Mouse (Mus musculus): ENCODE measurements around the gene Ccno. TPM values are rescaled to one million over a fixed set of nuclear protein-coding genes. Genes with fewer than 3 reads are reported as not detected.
"Not testable (repeated sequence)": the region's sequence is repeated elsewhere in the genome, so short reads cannot be mapped to it uniquely, and the experiment has no call there.

The Ccno gene
- polyA plus RNA-seq, 1 experiment, result not detected

DNA sequence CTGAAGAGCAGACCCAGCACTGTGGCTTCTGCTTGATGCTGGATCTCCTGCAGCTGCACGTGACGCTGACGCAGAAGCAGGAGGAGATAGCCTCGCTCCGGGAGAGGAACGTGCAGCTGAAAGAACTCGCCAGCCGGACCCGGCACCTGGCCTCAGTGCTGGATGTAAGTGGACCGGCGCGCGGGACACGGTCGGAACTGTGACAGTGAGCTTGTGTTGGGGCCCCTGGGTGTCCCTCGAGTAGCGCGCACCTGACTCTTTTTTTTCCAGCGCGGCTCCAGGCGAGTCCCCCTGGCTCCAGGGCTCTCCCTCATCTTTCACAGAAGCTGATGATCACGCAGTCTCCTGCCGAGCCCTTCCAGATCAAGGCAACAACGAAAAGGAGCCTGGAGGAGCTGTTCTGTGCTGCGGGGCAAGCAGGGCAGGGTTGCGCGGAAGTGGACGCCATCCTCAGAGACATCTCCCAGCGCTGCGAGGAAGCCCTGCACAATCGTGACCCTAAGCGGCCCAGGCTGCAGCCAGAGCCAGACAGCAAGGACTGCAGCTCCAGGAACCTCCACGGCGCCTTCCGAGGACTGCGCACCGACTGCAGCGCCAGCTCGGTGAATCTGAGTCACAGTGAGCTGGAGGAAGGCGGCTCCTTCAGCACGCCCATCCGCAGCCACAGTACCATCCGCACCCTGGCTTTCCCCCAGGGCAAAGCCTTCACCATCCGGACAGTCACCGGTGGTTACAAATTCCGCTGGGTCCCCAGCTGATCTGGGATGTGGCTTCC, 11.0 kb downstream of the Ccno start:
- H3K4me1 ChIP-seq (ENCODE audit: control insufficient read depth, insufficient read depth, low read length), result peaks cover 2% of the 10 kb centered on the region; the same call in 1 of the 2 replicates
- TF ChIP-seq POLR2A (IDR thresholded peaks at IDR 0.05; ENCODE audit: borderline replicate concordance, low read depth, low read length), result no peak
- TF ChIP-seq CTCF (IDR thresholded peaks at IDR 0.05; ENCODE audit: low read depth, low read length), result no peak
- H3K27ac ChIP-seq (ENCODE audit: insufficient read depth, low read depth, low read length), result no peak overlapping the region
- H3K4me3 ChIP-seq (ENCODE audit: insufficient read depth, low read length), result peak overlapping the region; percentile 39

DNA sequence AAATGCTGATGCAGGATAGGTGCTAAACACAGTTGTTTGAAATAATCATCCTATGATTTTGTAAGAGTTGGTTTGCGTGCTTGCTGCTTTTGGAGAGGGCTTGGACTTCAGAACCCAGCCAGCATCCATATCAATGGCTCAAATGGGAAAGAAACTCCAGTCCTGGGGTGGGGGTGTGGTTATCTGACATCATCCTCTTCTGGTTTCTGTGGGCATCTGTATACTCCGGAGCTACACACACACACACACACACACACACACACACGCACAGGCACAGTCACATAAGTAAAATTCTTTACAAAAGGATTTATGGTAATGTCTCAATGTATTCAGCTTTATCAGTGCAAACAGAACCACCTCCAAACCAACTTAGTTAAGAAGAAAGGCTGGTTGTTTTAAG, 12.5 kb downstream of the Ccno start:
- Histone ChIP-seq H3K4me1 (ENCODE audit: control insufficient read depth, insufficient read depth, low read length) (no peaks in the 10 kb centered on the region), H3K4me3 (ENCODE audit: insufficient read depth, low read length) (no peak overlapping the region), H3K27ac (ENCODE audit: insufficient read depth, low read depth, low read length) (no peak overlapping the region)
- no peak for TF ChIP-seq POLR2A (IDR thresholded peaks at IDR 0.05; ENCODE audit: borderline replicate concordance, low read depth, low read length)
- TF ChIP-seq CTCF (IDR thresholded peaks at IDR 0.05; ENCODE audit: low read depth, low read length), result no peak

DNA sequence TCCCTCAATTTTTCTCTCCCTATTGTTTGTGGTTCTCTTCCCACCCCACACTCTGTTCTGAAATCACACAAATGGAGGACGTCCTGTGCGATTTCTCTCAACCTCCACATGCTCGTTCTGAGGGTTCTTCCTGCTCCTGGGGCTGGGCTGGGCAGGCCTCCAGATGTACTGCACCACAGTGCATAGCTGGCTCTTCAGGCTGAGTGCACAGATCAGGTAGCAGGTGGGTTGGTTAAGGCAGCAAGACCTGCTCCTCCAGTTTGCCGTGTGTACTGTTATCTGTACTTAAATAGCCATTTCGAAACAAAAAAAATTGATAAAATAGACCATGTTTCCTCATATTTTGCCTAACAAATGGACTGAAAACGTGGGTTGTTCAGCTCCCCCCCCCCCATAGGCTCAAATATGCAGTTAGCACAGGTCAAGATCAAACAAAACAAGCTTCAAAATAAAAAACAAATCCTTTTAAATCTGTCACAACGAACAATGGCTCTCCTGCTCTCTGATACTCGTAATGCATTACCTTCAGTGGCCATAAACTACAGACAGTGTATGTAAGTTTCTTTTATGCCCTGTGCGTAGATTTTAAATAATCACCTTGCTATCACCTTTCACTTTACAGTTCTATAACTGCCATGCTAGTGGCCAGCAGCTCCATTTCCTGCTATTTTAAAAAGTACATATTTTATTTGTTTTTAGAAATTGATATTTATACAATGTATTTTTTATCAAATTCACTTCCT, 13.1 kb downstream of the Ccno start:
- Histone ChIP-seq H3K4me3 (ENCODE audit: insufficient read depth, low read length) (no peak overlapping the region), H3K27ac (ENCODE audit: insufficient read depth, low read depth, low read length) (no peak overlapping the region), H3K4me1 (ENCODE audit: control insufficient read depth, insufficient read depth, low read length) (no peaks in the 10 kb centered on the region)
- TF ChIP-seq POLR2A (IDR thresholded peaks at IDR 0.05; ENCODE audit: borderline replicate concordance, low read depth, low read length) (no peak), CTCF (IDR thresholded peaks at IDR 0.05; ENCODE audit: low read depth, low read length) (no peak)

DNA sequence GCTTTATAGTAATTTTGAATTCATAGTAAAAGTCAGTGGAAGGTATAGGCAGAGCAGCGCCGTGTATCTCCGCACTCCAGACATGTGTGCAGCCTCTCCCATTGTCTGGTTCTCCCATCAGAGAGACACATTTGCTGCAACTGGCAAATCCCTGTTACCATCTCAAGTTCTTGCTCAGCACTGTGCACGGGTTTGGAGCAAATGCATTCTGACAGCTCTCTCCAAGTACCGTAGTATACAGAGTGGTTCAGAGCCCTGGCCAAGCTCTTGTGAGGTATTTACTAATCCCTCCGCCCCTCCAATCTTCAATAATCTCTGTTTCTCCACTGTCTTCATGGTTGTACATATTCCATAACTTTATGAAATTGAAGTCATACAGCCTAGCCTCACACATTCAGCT, 25.1 kb downstream of the Ccno start:
- TF ChIP-seq CTCF (IDR thresholded peaks at IDR 0.05; ENCODE audit: low read depth, low read length), result no peak
- TF ChIP-seq POLR2A (IDR thresholded peaks at IDR 0.05; ENCODE audit: borderline replicate concordance, low read depth, low read length), result no peak
- H3K27ac ChIP-seq (ENCODE audit: insufficient read depth, low read depth, low read length), result no peak overlapping the region
- H3K4me3 ChIP-seq (ENCODE audit: insufficient read depth, low read length), result no peak overlapping the region
- peaks cover 4% of the 10 kb centered on the region; the same call in 1 of the 2 replicates for H3K4me1 ChIP-seq (ENCODE audit: control insufficient read depth, insufficient read depth, low read length)

DNA sequence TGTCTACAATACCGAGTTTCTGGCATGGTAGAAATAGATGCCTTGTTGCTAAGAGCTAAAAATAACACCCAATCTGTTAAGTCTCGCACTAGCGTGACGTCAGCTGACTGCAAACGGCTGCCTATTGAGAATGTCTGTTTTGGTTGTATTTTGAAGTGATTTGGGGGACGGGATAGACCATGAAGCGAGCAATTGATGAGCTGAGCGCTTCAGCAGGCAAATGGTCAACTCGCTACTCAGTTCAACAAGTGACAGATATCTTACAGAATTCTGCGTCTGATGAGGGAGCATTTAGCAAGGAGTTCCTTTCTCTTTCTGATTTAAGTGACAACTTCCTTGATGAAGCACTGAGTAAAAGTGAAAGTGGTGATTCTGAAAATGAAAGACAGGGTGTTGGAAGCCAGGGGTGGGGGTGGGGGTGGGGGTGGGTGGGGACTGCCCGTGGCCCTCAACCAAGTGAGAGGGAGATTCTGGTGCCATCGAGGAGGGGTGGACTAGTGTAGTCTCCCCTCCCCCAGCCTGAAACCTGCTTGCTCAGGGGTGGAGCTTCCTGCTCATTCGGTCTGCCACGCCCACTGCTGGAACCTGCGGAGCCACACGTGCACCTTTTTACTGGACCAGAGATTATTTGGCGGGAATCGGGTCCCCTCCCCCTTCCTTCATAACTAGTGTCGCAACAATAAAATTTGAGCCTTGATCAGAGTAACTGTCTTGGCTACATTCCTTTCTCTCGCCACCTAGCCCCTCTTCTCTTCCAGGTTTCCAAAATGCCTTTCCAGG, 25.8 kb downstream of the Ccno start:
- not testable (repeated sequence) for H3K27ac ChIP-seq (ENCODE audit: insufficient read depth, low read depth, low read length); H3K4me1 ChIP-seq (ENCODE audit: control insufficient read depth, insufficient read depth, low read length)
- peak overlapping the region; percentile 77 for H3K4me3 ChIP-seq (ENCODE audit: insufficient read depth, low read length)

DNA sequence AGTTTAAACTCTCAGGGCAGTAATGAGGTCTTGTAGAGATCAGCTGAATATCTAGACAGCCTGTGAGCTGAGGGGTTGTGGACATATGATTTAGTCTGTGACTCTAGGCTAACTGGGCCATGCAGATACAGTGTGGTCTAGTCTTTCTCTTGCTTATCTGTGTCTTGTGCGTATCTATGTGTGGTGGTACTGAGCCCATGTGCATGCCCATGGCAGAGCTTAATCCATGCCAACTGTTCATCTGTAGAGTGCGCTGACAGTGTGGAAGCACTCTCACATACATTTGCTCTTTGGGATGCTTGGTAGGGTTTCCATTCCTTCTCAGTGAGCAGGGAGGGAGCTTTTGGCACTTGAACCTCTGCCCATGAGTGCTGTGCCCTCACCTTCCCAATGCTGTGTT, 33.9 kb downstream of the Ccno start:
- Histone ChIP-seq H3K4me1 (ENCODE audit: control insufficient read depth, insufficient read depth, low read length) (0 out of 2 replicates have a peak, but pooled peaks cover 4% of the 10 kb centered on the region), H3K27ac (ENCODE audit: insufficient read depth, low read depth, low read length) (no peak overlapping the region), H3K4me3 (ENCODE audit: insufficient read depth, low read length) (no peak overlapping the region)
- TF ChIP-seq POLR2A (IDR thresholded peaks at IDR 0.05; ENCODE audit: borderline replicate concordance, low read depth, low read length) (no peak), CTCF (IDR thresholded peaks at IDR 0.05; ENCODE audit: low read depth, low read length) (no peak)

DNA sequence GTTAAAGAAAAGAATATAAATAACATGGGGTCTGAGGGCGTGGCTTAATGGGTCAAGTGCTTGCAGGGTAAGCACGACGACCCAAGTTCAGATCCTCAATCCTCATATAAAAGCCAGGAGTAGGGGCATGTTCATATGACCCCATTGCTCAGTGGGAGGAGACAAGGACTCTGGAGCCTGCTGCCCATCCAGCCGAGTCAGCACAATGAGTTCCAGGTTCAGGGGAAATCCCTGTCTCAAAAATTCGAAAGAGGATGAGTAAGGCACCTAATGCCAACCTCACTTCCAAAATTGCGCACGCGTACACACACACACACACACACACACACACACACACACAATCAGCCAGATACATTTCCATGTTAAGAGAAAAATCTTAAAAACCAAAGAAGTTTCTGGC, 34.9 kb downstream of the Ccno start:
- TF ChIP-seq POLR2A (IDR thresholded peaks at IDR 0.05; ENCODE audit: borderline replicate concordance, low read depth, low read length) (no peak), CTCF (IDR thresholded peaks at IDR 0.05; ENCODE audit: low read depth, low read length) (no peak)

DNA sequence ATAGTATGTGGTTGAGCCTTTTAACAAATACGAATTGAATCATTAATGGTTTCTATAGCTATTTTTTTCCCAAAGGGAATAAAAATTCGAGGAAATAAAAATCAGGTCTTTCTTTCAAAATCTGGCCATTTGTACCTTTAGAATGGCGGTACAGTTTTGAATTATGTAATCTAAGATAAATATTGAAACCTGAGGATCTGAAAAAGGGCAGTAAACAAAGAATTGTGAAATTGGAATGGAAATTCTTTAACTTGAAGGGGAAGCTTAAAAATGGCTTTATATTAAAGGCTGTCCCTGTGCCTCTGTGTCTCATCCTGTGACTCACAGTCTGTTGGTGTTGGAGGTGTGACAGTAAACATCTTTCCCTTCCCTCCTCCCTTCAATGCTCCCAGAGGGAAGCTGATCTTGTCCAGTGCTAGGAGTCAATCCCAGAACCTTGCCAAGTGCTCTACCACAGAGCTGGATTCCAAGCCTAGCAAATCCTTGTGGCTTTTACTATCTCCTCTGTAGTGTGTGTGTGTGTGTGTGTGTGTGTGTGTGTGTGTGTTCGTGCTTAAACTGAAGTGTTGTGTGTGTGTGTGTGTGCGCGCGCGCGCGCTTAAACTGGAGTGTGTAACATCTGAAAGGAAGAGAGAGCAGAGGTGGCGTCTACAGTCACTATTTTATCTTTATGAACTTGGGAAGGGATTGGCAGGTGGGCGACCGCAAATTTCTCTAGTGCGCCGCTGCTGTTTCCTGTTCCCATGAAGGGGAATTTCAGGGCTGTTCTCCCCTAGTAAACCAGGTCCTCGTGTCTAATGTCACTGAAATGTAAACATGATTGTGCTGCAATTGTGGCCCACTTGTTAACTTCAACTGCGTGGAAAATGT, 35.9 kb downstream of the Ccno start:
- H3K4me1 ChIP-seq (ENCODE audit: control insufficient read depth, insufficient read depth, low read length), result 0 out of 2 replicates have a peak, but pooled peaks cover 4% of the 10 kb centered on the region
- no peak for TF ChIP-seq POLR2A (IDR thresholded peaks at IDR 0.05; ENCODE audit: borderline replicate concordance, low read depth, low read length)
- TF ChIP-seq CTCF (IDR thresholded peaks at IDR 0.05; ENCODE audit: low read depth, low read length), result no peak
- no peak overlapping the region for H3K27ac ChIP-seq (ENCODE audit: insufficient read depth, low read depth, low read length)
- H3K4me3 ChIP-seq (ENCODE audit: insufficient read depth, low read length), result no peak overlapping the region

More for the DNA sequence above, 34.9 kb downstream of the Ccno start:
- H3K4me1 ChIP-seq (ENCODE audit: control insufficient read depth, insufficient read depth, low read length), result 0 out of 2 replicates have a peak, but pooled peaks cover 4% of the 10 kb centered on the region
- no peak overlapping the region for H3K27ac ChIP-seq (ENCODE audit: insufficient read depth, low read depth, low read length)
- no peak overlapping the region for H3K4me3 ChIP-seq (ENCODE audit: insufficient read depth, low read length)

DNA sequence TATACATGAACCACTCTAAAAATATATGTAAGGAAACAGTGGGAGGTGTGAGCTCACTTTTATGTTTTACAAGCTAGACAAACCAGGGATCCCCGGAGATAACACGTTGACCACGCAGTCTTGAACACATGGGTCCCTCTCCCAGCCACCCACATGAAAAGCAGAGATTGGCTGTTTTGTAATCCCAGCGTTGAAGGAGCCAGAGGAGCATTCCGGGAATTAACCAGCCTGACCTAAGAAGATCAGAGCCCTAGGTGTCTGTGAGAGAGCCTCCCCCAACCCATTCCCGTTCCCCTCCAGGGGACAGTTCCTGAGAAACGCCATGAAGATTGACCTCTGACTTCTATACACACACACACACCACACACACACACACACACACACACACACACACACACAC, 43.7 kb downstream of the Ccno start:
- H3K27ac ChIP-seq (ENCODE audit: insufficient read depth, low read depth, low read length), result no peak overlapping the region
- no peak for TF ChIP-seq POLR2A (IDR thresholded peaks at IDR 0.05; ENCODE audit: borderline replicate concordance, low read depth, low read length)
- no peak for TF ChIP-seq CTCF (IDR thresholded peaks at IDR 0.05; ENCODE audit: low read depth, low read length)
- H3K4me3 ChIP-seq (ENCODE audit: insufficient read depth, low read length), result peak overlapping the region; percentile 45
- peaks cover 6% of the 10 kb centered on the region for H3K4me1 ChIP-seq (ENCODE audit: control insufficient read depth, insufficient read depth, low read length)
